Mouse (Mus musculus): ENCODE results near the gene Rnf185.

GRCm38 (mm10) chr11:3416399-3416798 lies 35.8 kb downstream of the Rnf185 start:
- TF ChIP-seq CTCF (IDR thresholded peaks at IDR 0.05; ENCODE audit: borderline replicate concordance, insufficient read depth, low read length): no peak
- no peak for TF ChIP-seq POLR2A (IDR thresholded peaks at IDR 0.05; ENCODE audit: low read depth, low read length)

Measured in embryonic fibroblast, embryonic 13.5 days (primary cell).